7 mouse cellular contexts compared by ENCODE assay signal in the genomic region with DNA sequence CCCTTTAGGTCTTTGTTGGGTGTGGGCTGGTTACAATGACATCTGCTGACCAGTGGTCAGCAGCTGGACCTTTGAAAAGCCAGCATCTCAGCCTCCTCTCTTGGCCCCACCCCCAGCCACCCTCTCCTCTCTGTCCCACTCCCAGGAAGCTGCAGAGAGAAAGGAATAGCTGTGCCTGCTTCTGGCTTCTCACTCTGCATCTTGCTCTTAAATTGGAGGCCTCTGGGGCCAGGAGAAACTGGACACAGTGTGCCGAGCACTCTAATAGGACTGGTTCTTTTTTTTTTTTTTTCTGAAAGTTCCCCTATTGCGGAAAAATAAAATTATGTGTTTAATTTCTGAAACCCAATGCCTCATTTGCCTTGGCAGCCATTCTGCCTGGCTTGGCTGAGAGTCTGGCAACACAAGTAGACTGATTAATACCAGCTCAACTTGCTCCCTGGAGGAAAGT. TPM values are rescaled to one million over a fixed set of nuclear protein-coding genes. Genes with fewer than 3 reads are reported as not detected.
A peak's percentile ranks its signal among the peaks of the same experiment; 100 is the strongest.
DNase-seq lines count a peak whose midpoint lies in the region; ATAC-seq and TF ChIP-seq lines count a peak whose summit lies in the region.

No protein-coding gene starts in this region.

- H3K9ac ChIP-seq in kidney, postnatal 0 days (ENCODE audit: low read depth, low read length) = no peak overlapping the region
- no peak overlapping the region for H3K9ac ChIP-seq in midbrain, postnatal 0 days (replicated peaks; ENCODE audit: low read length, poor library complexity, severe bottlenecking)

- peak overlapping the region; percentile 97 for H3K27ac ChIP-seq in kidney, postnatal 0 days
- H3K27ac ChIP-seq in midbrain, postnatal 0 days (ENCODE audit: low read depth, low read length) = no peak overlapping the region

- H3K4me3 ChIP-seq in kidney, postnatal 0 days (replicated peaks; ENCODE audit: low read depth, low read length) = no peak overlapping the region
- H3K4me3 ChIP-seq in midbrain, postnatal 0 days (ENCODE audit: low read depth, low read length) = no peak overlapping the region

- H3K9me3 ChIP-seq in kidney, postnatal 0 days (replicated peaks; ENCODE audit: low read length) = no peaks in the 10 kb centered on the region
- H3K9me3 ChIP-seq in midbrain, postnatal 0 days (ENCODE audit: low read length) = no peaks in the 10 kb centered on the region

- DNase-seq in 3T3-L1 (ENCODE audit: low read depth, low spot score) = peak; percentile 11
- DNase-seq in adipocyte (ENCODE audit: low spot score) = peak; percentile 89
- peak; percentile 61 for DNase-seq in heart, adult 8-10 months (ENCODE audit: low spot score)
- DNase-seq in kidney, postnatal 0 days (ENCODE audit: low spot score) = peak; percentile 57
- peak; percentile 26 for DNase-seq in midbrain, postnatal 0 days (ENCODE audit: low spot score)
- DNase-seq in ovary, adult 18-20 months (ENCODE audit: low spot score) = no peak
- no peak for DNase-seq in urinary bladder, postnatal 25 days (ENCODE audit: low spot score)

- peak overlapping the region; percentile 55 for H3K4me2 ChIP-seq in kidney, postnatal 0 days (ENCODE audit: low read length)
- no peak overlapping the region for H3K4me2 ChIP-seq in midbrain, postnatal 0 days (ENCODE audit: low read depth, low read length, poor library complexity, severe bottlenecking)

- no peaks in the 10 kb centered on the region for H3K36me3 ChIP-seq in kidney, postnatal 0 days (ENCODE audit: insufficient read depth, low read length)
- H3K36me3 ChIP-seq in midbrain, postnatal 0 days (ENCODE audit: insufficient read depth, low read length) = no peaks in the 10 kb centered on the region

- H3K27me3 ChIP-seq in kidney, postnatal 0 days (ENCODE audit: insufficient read depth, low read length) = no peaks in the 10 kb centered on the region
- H3K27me3 ChIP-seq in midbrain, postnatal 0 days (ENCODE audit: insufficient read depth, low read length) = no peaks in the 10 kb centered on the region

- 14% methylated on average over 2 of the region's 2 CpGs for WGBS in kidney, postnatal 0 days
- WGBS in midbrain, postnatal 0 days = 36% methylated on average over 2 of the region's 2 CpGs

- no peak for ATAC-seq in kidney, postnatal 0 days (replicated peaks; ENCODE audit: low FRiP score, low read depth)
- no peak for ATAC-seq in midbrain, postnatal 0 days (ENCODE audit: low FRiP score)

- TF ChIP-seq CTCF in kidney, postnatal 0 days (IDR thresholded peaks at IDR 0.05; ENCODE audit: low read depth) = no peak
- no peak for TF ChIP-seq CTCF in midbrain, postnatal 0 days (IDR thresholded peaks at IDR 0.05)

- H3K4me1 ChIP-seq in kidney, postnatal 0 days (replicated peaks; ENCODE audit: insufficient read depth, low read length) = peaks cover 32% of the 10 kb centered on the region
- H3K4me1 ChIP-seq in midbrain, postnatal 0 days (ENCODE audit: insufficient read depth, low read length) = no peaks in the 10 kb centered on the region

RNA-seq across cellular contexts. Expression of a gene that starts 3.8 kb away (rescaled TPM):
- 10 to 100 TPM; 28.6 to 37.3 (median 31.7) TPM for total RNA-seq in heart, adult 8-10 months (2022)
- 18.6 and 20.3 TPM in 2 replicates for polyA plus RNA-seq in kidney, postnatal 0 days (2015; fragmentation: Nextera tagmentation; extraction: Ambion mirVana)
- 26.5 and 40.0 TPM in 2 replicates for total RNA-seq in midbrain, postnatal 0 days (2014; rRNA removed)
- 25.4 and 25.9 TPM in 2 replicates for polyA plus RNA-seq in midbrain, postnatal 0 days (2015; fragmentation: Nextera tagmentation; extraction: Ambion mirVana)

RNA-seq across cellular contexts. Expression of a gene that starts 15.7 kb away (rescaled TPM):
- 10 to 100 TPM; 60.8 to 93.6 (median 83.9) TPM for total RNA-seq in heart, adult 8-10 months (2022)
- polyA plus RNA-seq in kidney, postnatal 0 days (2015; fragmentation: Nextera tagmentation; extraction: Ambion mirVana) = 242 and 247 TPM in 2 replicates
- total RNA-seq in midbrain, postnatal 0 days (2014; rRNA removed) = 55.0 and 67.5 TPM in 2 replicates
- polyA plus RNA-seq in midbrain, postnatal 0 days (2015; fragmentation: Nextera tagmentation; extraction: Ambion mirVana) = 95.3 and 103 TPM in 2 replicates

RNA-seq across cellular contexts. Expression of a gene that starts 23.4 kb away (rescaled TPM):
- total RNA-seq in heart, adult 8-10 months (2022) = 100 to 1,000 TPM in 3 of 4 experiments, 10 to 100 TPM in 1; 88.4 to 109 (median 104) TPM
- 179 and 180 TPM in 2 replicates for polyA plus RNA-seq in kidney, postnatal 0 days (2015; fragmentation: Nextera tagmentation; extraction: Ambion mirVana)
- 77.3 and 82.3 TPM in 2 replicates for total RNA-seq in midbrain, postnatal 0 days (2014; rRNA removed)
- 130 and 144 TPM in 2 replicates for polyA plus RNA-seq in midbrain, postnatal 0 days (2015; fragmentation: Nextera tagmentation; extraction: Ambion mirVana)

RNA-seq across cellular contexts. Expression of a gene that starts 30.3 kb away (rescaled TPM):
- 10 to 100 TPM in 3 of 4 experiments, 1 to 10 TPM in 1; 7.6 to 16.6 (median 14.2) TPM for total RNA-seq in heart, adult 8-10 months (2022)
- 47.0 and 48.8 TPM in 2 replicates for polyA plus RNA-seq in kidney, postnatal 0 days (2015; fragmentation: Nextera tagmentation; extraction: Ambion mirVana)
- 4.2 and 8.1 TPM in 2 replicates for total RNA-seq in midbrain, postnatal 0 days (2014; rRNA removed)
- polyA plus RNA-seq in midbrain, postnatal 0 days (2015; fragmentation: Nextera tagmentation; extraction: Ambion mirVana) = 7.5 and 9.2 TPM in 2 replicates

RNA-seq across cellular contexts. Expression of a gene that starts 48.7 kb away (rescaled TPM):
- total RNA-seq in heart, adult 8-10 months (2022) = under 1 TPM in 3 of 4 experiments, not detected in 1; 0.14 to 0.29 (median 0.22) TPM
- polyA plus RNA-seq in kidney, postnatal 0 days (2015; fragmentation: Nextera tagmentation; extraction: Ambion mirVana) = 1.5 and 2.0 TPM in 2 replicates
- not detected in 2 replicates for total RNA-seq in midbrain, postnatal 0 days (2014; rRNA removed)
- 0.25 and 0.42 TPM in 2 replicates for polyA plus RNA-seq in midbrain, postnatal 0 days (2015; fragmentation: Nextera tagmentation; extraction: Ambion mirVana)

Comparison
In these comparisons a context has a peak if more than half of its experiments do, and no peak if none do; other contexts are left out.
1. DNase-seq: peak in 3T3-L1 (single experiment), adipocyte (single experiment), heart, adult 8-10 months (single experiment), kidney, postnatal 0 days (single experiment) and midbrain, postnatal 0 days (single experiment); none in ovary, adult 18-20 months (single experiment) and urinary bladder, postnatal 25 days (single experiment).